Mouse (Mus musculus) MEL (cell line): ENCODE results near the gene Oasl1.
"Not testable (repeated sequence)": the region's sequence is repeated elsewhere in the genome, so short reads cannot be mapped to it uniquely, and the experiment has no call there.

ENCODE experiments used
- CTCF ChIP-seq, 3 experiments: IDR thresholded peaks in 2 of 3; conservative IDR thresholded peaks in 1 of 3; 2 replicates each; pipeline ENCODE4 v1.5.1; 2011 to 2012; ENCODE audit warnings: low read length in 3 of 3, low read depth in 2 of 3, mild to moderate bottlenecking in 2 of 3, improper control_type of control experiment in 1 of 3, inconsistent platforms in 1 of 3, mixed read lengths in 1 of 3, moderate library complexity in 1 of 3; ENCODE audit not compliant: control insufficient read depth in 1 of 3, insufficient read depth in 1 of 3, poor library complexity in 1 of 3, severe bottlenecking in 1 of 3
- MAZ ChIP-seq: IDR thresholded peaks from 2 replicates; pipeline ENCODE4 v1.6.1; 2012; ENCODE audit warnings: low read depth, mild to moderate bottlenecking, inconsistent platforms, low read length, improper control_type of control experiment
- MYB ChIP-seq: IDR thresholded peaks from 2 replicates; pipeline ENCODE4 v1.6.1; 2011; ENCODE audit warnings: mild to moderate bottlenecking, low read depth, low read length, improper control_type of control experiment
- POLR2A ChIP-seq, 2 experiments: IDR thresholded peaks; 2 replicates each; pipeline ENCODE4 v1.6.1; 2011 to 2012; ENCODE audit warnings: low read length in 2 of 2, mild to moderate bottlenecking in 2 of 2, control low read depth in 1 of 2, improper control_type of control experiment in 1 of 2, low read depth in 1 of 2, moderate library complexity in 1 of 2; ENCODE audit not compliant: control insufficient read depth in 1 of 2, insufficient read depth in 1 of 2, poor library complexity in 1 of 2
- POLR2AphosphoS2 ChIP-seq: IDR thresholded peaks from 2 replicates; pipeline ENCODE4 v1.6.1; 2011; ENCODE audit warnings: low read length, improper control_type of control experiment
- SIN3A ChIP-seq: IDR thresholded peaks from 2 replicates; pipeline ENCODE4 v1.6.1; 2012; ENCODE audit warnings: low read length, improper control_type of control experiment, inconsistent platforms
- USF1 ChIP-seq: IDR thresholded peaks from 2 replicates; pipeline ENCODE4 v1.6.1; 2014; ENCODE audit warnings: low read depth, mild to moderate bottlenecking, inconsistent platforms, low read length, improper control_type of control experiment, moderate library complexity

- TF ChIP-seq USF1; CTCF (IDR thresholded peaks at IDR 0.05 in 2 of 3, conservative IDR thresholded peaks at IDR 0.05 in 1 of 3; ENCODE audit: control insufficient read depth in 1 of 3, insufficient read depth in 1 of 3, low read depth in 2 of 3, low read length in 3 of 3, poor library complexity in 1 of 3, severe bottlenecking in 1 of 3); POLR2AphosphoS2; MAZ; POLR2A (IDR thresholded peaks at IDR 0.05; ENCODE audit: control insufficient read depth in 1 of 2, insufficient read depth in 1 of 2, low read depth in 1 of 2, low read length in 2 of 2, poor library complexity in 1 of 2); SIN3A; MYB: not testable (repeated sequence)
Observed at GRCm38 (mm10) chr5:114882319-114882718, 40.7 kb upstream of the Oasl1 start.
